Comparison of ENCODE assay signal across 27 mouse cellular contexts in genomic region chr10:56545989-56546388, GRCm38 (mm10).
A peak's percentile ranks its signal among the peaks of the same experiment; 100 is the strongest.
DNase-seq lines count a peak whose midpoint lies in the region; ATAC-seq and TF ChIP-seq lines count a peak whose summit lies in the region.
"Had no signal": no experiment of that assay in that cellular context is flagged by ENCODE, and none has a peak within 500 bp of the region (broad histone marks: within the 10 kb centered on the region; RNA-seq: fewer than 3 reads in every experiment).

No protein-coding gene starts in this region.

- DNase-seq in forebrain, embryonic 14.5 days (ENCODE audit: low spot score), result peak; percentile 28
- DNase-seq in forebrain, embryonic 10.5 days (ENCODE audit: extremely low spot score, low spot score), result no peak
- DNase-seq in layer of hippocampus, adult 11-12 months (ENCODE audit: low spot score), result peak; percentile 36
- no peak for DNase-seq in layer of hippocampus, adult 9-10 months (ENCODE audit: low spot score)
- peak; percentile 38 to 56 for DNase-seq in layer of hippocampus, adult 2 months (ENCODE audit: low spot score in 2 of 2)
- DNase-seq in thymus, postnatal 10 days (ENCODE audit: low spot score in 2 of 2), result no peak
- DNase-seq: adrenal gland, adult 8-10 months; adrenal gland, postnatal 25 days; cerebellum, adult 11 months; cerebellum, adult 2 months; cerebellum, adult 9-11 months; cerebellum, postnatal 36 days; embryo, embryonic 11 days; gastrocnemius, postnatal 10 days; gastrocnemius, postnatal 36 days; heart, postnatal 36 days had no signal

- TF ChIP-seq CTCF in layer of hippocampus, adult 2 months (conservative IDR thresholded peaks at IDR 0.05), result no peak

- no peak overlapping the region for H3K9ac ChIP-seq in forebrain, embryonic 14.5 days (ENCODE audit: low read length)
- no peak overlapping the region for H3K9ac ChIP-seq in kidney, embryonic 15.5 days
- H3K9ac ChIP-seq: embryonic facial prominence, embryonic 13.5 days; forebrain, embryonic 13.5 days; hindbrain, embryonic 14.5 days had no signal

- no peaks in the 10 kb centered on the region for H3K9me3 ChIP-seq in forebrain, embryonic 14.5 days (replicated peaks; ENCODE audit: control insufficient read depth, low read length)
- H3K9me3 ChIP-seq in forebrain, embryonic 10.5 days, result no peaks in the 10 kb centered on the region
- no peaks in the 10 kb centered on the region for H3K9me3 ChIP-seq in kidney, embryonic 15.5 days (replicated peaks)
- H3K9me3 ChIP-seq: embryonic facial prominence, embryonic 10.5 days; forebrain, embryonic 13.5 days; hindbrain, embryonic 10.5 days had no signal

- H3K4me3 ChIP-seq in forebrain, embryonic 14.5 days (ENCODE audit: low read depth, low read length), result no peak overlapping the region
- H3K4me3 ChIP-seq in forebrain, embryonic 10.5 days, result no peak overlapping the region
- no peak overlapping the region for H3K4me3 ChIP-seq in layer of hippocampus, adult 2 months
- H3K4me3 ChIP-seq in kidney, embryonic 15.5 days (replicated peaks), result no peak overlapping the region
- H3K4me3 ChIP-seq: embryonic facial prominence, embryonic 10.5 days; embryonic facial prominence, embryonic 13.5 days; erythroblast, embryonic 14.5 days; forebrain, embryonic 13.5 days; hindbrain, embryonic 10.5 days had no signal

- H3K36me3 ChIP-seq in forebrain, embryonic 14.5 days (ENCODE audit: control insufficient read depth, insufficient read depth, low read length), result no peaks in the 10 kb centered on the region
- H3K36me3 ChIP-seq in forebrain, embryonic 10.5 days (replicated peaks), result no peaks in the 10 kb centered on the region
- H3K36me3 ChIP-seq in kidney, embryonic 15.5 days, result no peaks in the 10 kb centered on the region
- H3K36me3 ChIP-seq: embryonic facial prominence, embryonic 10.5 days; embryonic facial prominence, embryonic 13.5 days; hindbrain, embryonic 10.5 days had no signal

- no peak overlapping the region for H3K27ac ChIP-seq in forebrain, embryonic 14.5 days (ENCODE audit: low read depth, low read length)
- no peak overlapping the region for H3K27ac ChIP-seq in forebrain, embryonic 10.5 days
- H3K27ac ChIP-seq in layer of hippocampus, adult 2 months, result peak overlapping the region; percentile 52
- H3K27ac ChIP-seq in kidney, embryonic 15.5 days, result no peak overlapping the region
- H3K27ac ChIP-seq: embryonic facial prominence, embryonic 10.5 days; embryonic facial prominence, embryonic 13.5 days; hindbrain, embryonic 10.5 days; hindbrain, embryonic 14.5 days; hindbrain, postnatal 0 days had no signal

- peak; percentile 60; the same call in 1 of the 2 replicates for ATAC-seq in forebrain, embryonic 14.5 days
- no peak for ATAC-seq in kidney, embryonic 15.5 days (replicated peaks; ENCODE audit: low FRiP score)
- ATAC-seq: activated CD4-positive, CD25-positive, alpha-beta regulatory T cell, adult 4 months; hindbrain, postnatal 0 days; inflammation-experienced regulatory T-cells, adult 6 months had no signal

- H3K4me2 ChIP-seq in forebrain, embryonic 14.5 days (ENCODE audit: low read length), result no peak overlapping the region
- no peak overlapping the region for H3K4me2 ChIP-seq in kidney, embryonic 15.5 days
- H3K4me2 ChIP-seq: embryonic facial prominence, embryonic 13.5 days; forebrain, embryonic 13.5 days; heart, embryonic 11.5 days; hindbrain, embryonic 14.5 days had no signal

- H3K27me3 ChIP-seq in forebrain, embryonic 14.5 days (replicated peaks; ENCODE audit: control insufficient read depth, insufficient read depth, low read length), result no peaks in the 10 kb centered on the region
- H3K27me3 ChIP-seq in forebrain, embryonic 10.5 days (ENCODE audit: poor library complexity, severe bottlenecking), result no peaks in the 10 kb centered on the region
- no peaks in the 10 kb centered on the region for H3K27me3 ChIP-seq in kidney, embryonic 15.5 days
- H3K27me3 ChIP-seq: embryonic facial prominence, embryonic 13.5 days; forebrain, embryonic 13.5 days had no signal

- 0 out of 2 replicates have a peak, but pooled peaks cover 4% of the 10 kb centered on the region for H3K4me1 ChIP-seq in forebrain, embryonic 14.5 days (ENCODE audit: control insufficient read depth, insufficient read depth, low read length)
- H3K4me1 ChIP-seq in forebrain, embryonic 10.5 days, result peaks cover 5% of the 10 kb centered on the region; the same call in 1 of the 2 replicates
- H3K4me1 ChIP-seq in kidney, embryonic 15.5 days, result no peaks in the 10 kb centered on the region
- H3K4me1 ChIP-seq: embryonic facial prominence, embryonic 10.5 days; embryonic facial prominence, embryonic 13.5 days; hindbrain, embryonic 10.5 days had no signal

- WGBS in forebrain, embryonic 14.5 days, result 63% methylated on average over 3 of the region's 3 CpGs
- WGBS in forebrain, embryonic 10.5 days, result 88% methylated on average over 3 of the region's 3 CpGs
- 48% methylated on average over 3 of the region's 3 CpGs for WGBS in kidney, embryonic 15.5 days

Comparison
In these comparisons a context has a peak if more than half of its experiments do, and no peak if none do; other contexts are left out.
1. DNase-seq: peak in forebrain, embryonic 14.5 days (single experiment), layer of hippocampus, adult 11-12 months (single experiment) and layer of hippocampus, adult 2 months (2 of 2); none in forebrain, embryonic 10.5 days (single experiment), layer of hippocampus, adult 9-10 months (single experiment) and thymus, postnatal 10 days (0 of 2).